23 mouse cellular contexts compared by ENCODE assay signal in genomic region chr2:95131181-95131580, GRCm38 (mm10).
DNase-seq lines count a peak whose midpoint lies in the region; ATAC-seq and TF ChIP-seq lines count a peak whose summit lies in the region.
"Had no signal": no experiment of that assay in that cellular context is flagged by ENCODE, and none has a peak within 500 bp of the region (broad histone marks: within the 10 kb centered on the region; RNA-seq: fewer than 3 reads in every experiment).

No protein-coding gene starts in this region.

- ATAC-seq in hindbrain, postnatal 0 days = peak; percentile 82
- ATAC-seq in hindbrain, embryonic 13.5 days (ENCODE audit: low FRiP score) = no peak
- peak; percentile 82 for ATAC-seq in forebrain, embryonic 16.5 days
- ATAC-seq in kidney, embryonic 16.5 days (ENCODE audit: low FRiP score, low TSS enrichment) = no peak
- ATAC-seq: activated CD4-positive, CD25-positive, alpha-beta regulatory T cell, adult 4 months; CD4-positive, CD25-positive, alpha-beta regulatory T cell, adult 4 months; intestine, embryonic 16.5 days had no signal

- H3K9me3 ChIP-seq in hindbrain, postnatal 0 days (ENCODE audit: low read length) = no peaks in the 10 kb centered on the region
- no peaks in the 10 kb centered on the region for H3K9me3 ChIP-seq in hindbrain, embryonic 13.5 days
- H3K9me3 ChIP-seq in forebrain, embryonic 16.5 days (ENCODE audit: control insufficient read depth, low read length) = no peaks in the 10 kb centered on the region
- H3K9me3 ChIP-seq in kidney, embryonic 16.5 days (ENCODE audit: low read length) = no peaks in the 10 kb centered on the region
- H3K9me3 ChIP-seq: embryonic facial prominence, embryonic 13.5 days; heart, embryonic 15.5 days; lung, embryonic 15.5 days; midbrain, embryonic 10.5 days; neural tube, embryonic 13.5 days had no signal

- H3K4me1 ChIP-seq in hindbrain, postnatal 0 days (ENCODE audit: insufficient read depth, low read length) = no peaks in the 10 kb centered on the region
- no peaks in the 10 kb centered on the region for H3K4me1 ChIP-seq in hindbrain, embryonic 13.5 days (replicated peaks)
- no peaks in the 10 kb centered on the region; the same call in 1 of the 2 replicates for H3K4me1 ChIP-seq in forebrain, embryonic 16.5 days (replicated peaks; ENCODE audit: control insufficient read depth, insufficient read depth, low read length)
- no peaks in the 10 kb centered on the region for H3K4me1 ChIP-seq in kidney, embryonic 16.5 days (ENCODE audit: insufficient read depth, low read length)
- H3K4me1 ChIP-seq: embryonic facial prominence, embryonic 13.5 days; heart, embryonic 15.5 days; lung, embryonic 15.5 days; midbrain, embryonic 10.5 days; neural tube, embryonic 13.5 days had no signal

- no peaks in the 10 kb centered on the region for H3K36me3 ChIP-seq in hindbrain, postnatal 0 days (ENCODE audit: insufficient read depth, low read length)
- no peaks in the 10 kb centered on the region for H3K36me3 ChIP-seq in hindbrain, embryonic 13.5 days
- no peaks in the 10 kb centered on the region for H3K36me3 ChIP-seq in forebrain, embryonic 16.5 days (ENCODE audit: control insufficient read depth, insufficient read depth)
- H3K36me3 ChIP-seq in kidney, embryonic 16.5 days (ENCODE audit: insufficient read depth, low read length) = no peaks in the 10 kb centered on the region
- H3K36me3 ChIP-seq: embryonic facial prominence, embryonic 13.5 days; heart, embryonic 15.5 days; lung, embryonic 15.5 days; midbrain, embryonic 10.5 days; neural tube, embryonic 13.5 days had no signal

- H3K9ac ChIP-seq in hindbrain, postnatal 0 days (replicated peaks; ENCODE audit: low read length) = no peak overlapping the region
- H3K9ac ChIP-seq in hindbrain, embryonic 13.5 days = no peak overlapping the region
- no peak overlapping the region for H3K9ac ChIP-seq in forebrain, embryonic 16.5 days (replicated peaks; ENCODE audit: low read depth, low read length)
- no peak overlapping the region for H3K9ac ChIP-seq in kidney, embryonic 16.5 days (replicated peaks; ENCODE audit: low read length)
- H3K9ac ChIP-seq: embryonic facial prominence, embryonic 13.5 days; heart, embryonic 15.5 days; liver, embryonic 14.5 days; lung, embryonic 15.5 days; neural tube, embryonic 13.5 days had no signal

- no peak overlapping the region for H3K4me3 ChIP-seq in hindbrain, postnatal 0 days (ENCODE audit: low read length)
- H3K4me3 ChIP-seq in hindbrain, embryonic 13.5 days = no peak overlapping the region
- H3K4me3 ChIP-seq in forebrain, embryonic 16.5 days (replicated peaks; ENCODE audit: low read length) = no peak overlapping the region
- H3K4me3 ChIP-seq in kidney, embryonic 16.5 days (ENCODE audit: low read length) = no peak overlapping the region
- H3K4me3 ChIP-seq: embryonic facial prominence, embryonic 13.5 days; heart, embryonic 15.5 days; lung, embryonic 15.5 days; midbrain, embryonic 10.5 days; neural tube, embryonic 13.5 days had no signal

- no peak overlapping the region for H3K27ac ChIP-seq in hindbrain, postnatal 0 days
- no peak overlapping the region for H3K27ac ChIP-seq in hindbrain, embryonic 13.5 days
- no peak overlapping the region for H3K27ac ChIP-seq in forebrain, embryonic 16.5 days (ENCODE audit: low read length)
- H3K27ac ChIP-seq in kidney, embryonic 16.5 days (ENCODE audit: low read length) = no peak overlapping the region
- H3K27ac ChIP-seq: embryonic facial prominence, embryonic 13.5 days; heart, embryonic 15.5 days; liver, embryonic 14.5 days; lung, embryonic 15.5 days; midbrain, embryonic 10.5 days; neural tube, embryonic 13.5 days had no signal

- no peaks in the 10 kb centered on the region for H3K27me3 ChIP-seq in hindbrain, postnatal 0 days (ENCODE audit: insufficient read depth, low read length)
- no peaks in the 10 kb centered on the region for H3K27me3 ChIP-seq in hindbrain, embryonic 13.5 days
- no peaks in the 10 kb centered on the region for H3K27me3 ChIP-seq in forebrain, embryonic 16.5 days (replicated peaks; ENCODE audit: control insufficient read depth, insufficient read depth, low read length)
- no peaks in the 10 kb centered on the region for H3K27me3 ChIP-seq in kidney, embryonic 16.5 days (ENCODE audit: insufficient read depth, low read length)
- H3K27me3 ChIP-seq: embryonic facial prominence, embryonic 13.5 days; heart, embryonic 15.5 days; lung, embryonic 15.5 days; neural tube, embryonic 13.5 days had no signal

- H3K4me2 ChIP-seq in hindbrain, postnatal 0 days (ENCODE audit: low read depth, low read length) = no peak overlapping the region
- H3K4me2 ChIP-seq in hindbrain, embryonic 13.5 days = no peak overlapping the region
- no peak overlapping the region for H3K4me2 ChIP-seq in forebrain, embryonic 16.5 days (ENCODE audit: low read length)
- H3K4me2 ChIP-seq in kidney, embryonic 16.5 days (replicated peaks; ENCODE audit: low read depth, low read length) = no peak overlapping the region
- H3K4me2 ChIP-seq: embryonic facial prominence, embryonic 13.5 days; heart, embryonic 15.5 days; lung, embryonic 15.5 days; neural tube, embryonic 13.5 days had no signal

- TF ChIP-seq CTCF in hindbrain, postnatal 0 days (IDR thresholded peaks at IDR 0.05; ENCODE audit: low read depth) = no peak

- WGBS in hindbrain, postnatal 0 days = 59% methylated on average over 2 of the region's 2 CpGs
- 63% methylated on average over 2 of the region's 2 CpGs for WGBS in hindbrain, embryonic 13.5 days
- 45% methylated on average over 2 of the region's 2 CpGs for WGBS in forebrain, embryonic 16.5 days
- WGBS in kidney, embryonic 16.5 days = 71% methylated on average over 2 of the region's 2 CpGs

- DNase-seq in cerebellum, adult 11 months = peak; percentile 6
- no peak for DNase-seq in cerebellum, adult 8-10 months
- DNase-seq in hindbrain, postnatal 0 days (ENCODE audit: low spot score) = peak; percentile 56
- DNase-seq in cerebellum, adult 9-10 months = peak; percentile 54
- no peak for DNase-seq in layer of hippocampus, adult 18-20 months (ENCODE audit: low spot score in 2 of 2)
- DNase-seq: adrenal gland, postnatal 14 days; gastrocnemius, postnatal 25 days; heart, postnatal 4 days; lung, postnatal 4 days; right cerebral cortex, adult 18-20 months; thymus, postnatal 25 days had no signal

Comparison
In these comparisons a context has a peak if more than half of its experiments do, and no peak if none do; other contexts are left out.
1. DNase-seq: peak in cerebellum, adult 11 months (single experiment), hindbrain, postnatal 0 days (single experiment) and cerebellum, adult 9-10 months (single experiment); none in cerebellum, adult 8-10 months (single experiment) and layer of hippocampus, adult 18-20 months (0 of 2).
2. ATAC-seq: peak in hindbrain, postnatal 0 days (single experiment) and forebrain, embryonic 16.5 days (single experiment); none in hindbrain, embryonic 13.5 days (single experiment) and kidney, embryonic 16.5 days (single experiment).